Comparison of ENCODE assay signal across 9 mouse cellular contexts in the genomic region with DNA sequence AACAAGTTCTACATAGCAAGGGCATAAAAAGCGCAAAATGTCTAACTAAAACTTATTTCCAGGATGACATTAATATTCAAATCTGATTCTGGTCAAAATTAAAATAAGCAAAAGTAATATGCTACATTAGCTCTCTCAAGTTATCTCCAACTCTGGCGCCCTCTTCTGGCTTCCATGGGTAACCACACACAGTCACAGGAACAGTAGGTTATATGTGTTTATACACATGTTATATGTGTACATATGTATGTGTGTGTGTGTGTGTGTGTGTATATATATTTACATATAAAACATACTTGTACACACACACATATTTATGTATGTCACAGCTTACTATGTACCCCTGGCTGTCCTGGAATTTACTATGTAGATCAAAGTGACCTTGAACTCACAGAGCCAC. TPM values are rescaled to one million over a fixed set of nuclear protein-coding genes. Genes with fewer than 3 reads are reported as not detected.
DNase-seq lines count a peak whose midpoint lies in the region; ATAC-seq and TF ChIP-seq lines count a peak whose summit lies in the region.
"Had no signal": no experiment of that assay in that cellular context is flagged by ENCODE, and none has a peak within 500 bp of the region (broad histone marks: within the 10 kb centered on the region; RNA-seq: fewer than 3 reads in every experiment).

No protein-coding gene starts in this region.

- H3K27me3 ChIP-seq in midbrain, postnatal 0 days (ENCODE audit: insufficient read depth, low read length), result no peaks in the 10 kb centered on the region

- intact Hi-C loops in left cerebral cortex, postnatal 14 days (cut with DNase I), result loop anchor here (10.0 kb wide), 1 partner anchor 693 kb away; no protein-coding TSS in a partner anchor

- no peak overlapping the region for H3K27ac ChIP-seq in midbrain, postnatal 0 days (ENCODE audit: low read depth, low read length)
- H3K27ac ChIP-seq: macrophage had no signal

- no peaks in the 10 kb centered on the region for H3K9me3 ChIP-seq in midbrain, postnatal 0 days (ENCODE audit: low read length)

- H3K4me1 ChIP-seq in midbrain, postnatal 0 days (ENCODE audit: insufficient read depth, low read length), result no peaks in the 10 kb centered on the region

- H3K4me2 ChIP-seq in midbrain, postnatal 0 days (ENCODE audit: low read depth, low read length, poor library complexity, severe bottlenecking), result no peak overlapping the region

- peak; percentile 84 for TF ChIP-seq CTCF in midbrain, postnatal 0 days (IDR thresholded peaks at IDR 0.05)

- no peak overlapping the region for H3K9ac ChIP-seq in midbrain, postnatal 0 days (replicated peaks; ENCODE audit: low read length, poor library complexity, severe bottlenecking)

- ATAC-seq in hematopoietic stem cell, adult 5-6 weeks (replicated peaks in 1 of 2; ENCODE audit: insufficient read depth in 1 of 2, low FRiP score in 2 of 2, low TSS enrichment in 1 of 2, low read depth in 1 of 2, poor library complexity in 2 of 2, severe bottlenecking in 2 of 2), result peak; percentile 72 to 76; a peak in 2 of 4 replicates
- ATAC-seq in midbrain, postnatal 0 days (ENCODE audit: low FRiP score), result peak; percentile 41; the same call in 1 of the 2 replicates

- H3K4me3 ChIP-seq in midbrain, postnatal 0 days (ENCODE audit: low read depth, low read length), result no peak overlapping the region

- WGBS in midbrain, postnatal 0 days, result 69% methylated on average over 2 of the region's 2 CpGs

- DNase-seq in cerebellum, postnatal 10 days, result peak; percentile 61 to 70
- DNase-seq in cerebellum, postnatal 36 days, result no peak
- peak; percentile 22 to 34 for DNase-seq in left cerebral cortex, postnatal 14 days (ENCODE audit: low spot score in 2 of 2)
- DNase-seq in left cerebral cortex, adult 8-10 months (ENCODE audit: low spot score in 2 of 2), result no peak
- DNase-seq in adrenal gland, postnatal 14 days, result peak; percentile 74
- peak; percentile 62 for DNase-seq in midbrain, postnatal 0 days (ENCODE audit: low spot score)
- DNase-seq in cerebellum, adult 8-10 months, result no peak

- H3K36me3 ChIP-seq in midbrain, postnatal 0 days (ENCODE audit: insufficient read depth, low read length), result peaks cover 28% of the 10 kb centered on the region

RNA-seq across cellular contexts. Expression of gene AW549877, which starts 7.6 kb away (rescaled TPM):
- total RNA-seq in left cerebral cortex, postnatal 14 days (2021), result 10 to 100 TPM; 41.4 to 42.6 TPM
- total RNA-seq in left cerebral cortex, adult 8-10 months (2022), result 10 to 100 TPM; 46.7 to 55.6 (median 48.4) TPM
- 49.0 and 52.0 TPM in 2 replicates for total RNA-seq in adrenal gland, postnatal 14 days (2021)
- 15.5 and 19.9 TPM in 2 replicates for total RNA-seq in hematopoietic stem cell, adult 5-6 weeks (2017)
- 36.9 and 38.3 TPM in 2 replicates for total RNA-seq in midbrain, postnatal 0 days (2014; rRNA removed)
- 25.4 and 27.7 TPM in 2 replicates for polyA plus RNA-seq in midbrain, postnatal 0 days (2015; fragmentation: Nextera tagmentation; extraction: Ambion mirVana)

RNA-seq across cellular contexts. Expression of gene Fbxo4, which starts 8.6 kb away (rescaled TPM):
- 10 to 100 TPM in 1 of 2 experiments, 1 to 10 TPM in 1; 6.0 to 10.0 TPM for total RNA-seq in left cerebral cortex, postnatal 14 days (2021)
- 10 to 100 TPM in 1 of 4 experiments, 1 to 10 TPM in 3; 7.3 to 10.2 (median 7.7) TPM for total RNA-seq in left cerebral cortex, adult 8-10 months (2022)
- total RNA-seq in adrenal gland, postnatal 14 days (2021), result 16.7 and 18.4 TPM in 2 replicates
- total RNA-seq in hematopoietic stem cell, adult 5-6 weeks (2017), result 18.8 and 19.3 TPM in 2 replicates
- total RNA-seq in midbrain, postnatal 0 days (2014; rRNA removed), result 11.4 and 14.3 TPM in 2 replicates
- polyA plus RNA-seq in midbrain, postnatal 0 days (2015; fragmentation: Nextera tagmentation; extraction: Ambion mirVana), result 9.4 and 9.8 TPM in 2 replicates

RNA-seq across cellular contexts. Expression of gene Oxct1, which starts 38.2 kb away (rescaled TPM):
- 100 to 1,000 TPM; 545 to 573 TPM for total RNA-seq in left cerebral cortex, postnatal 14 days (2021)
- total RNA-seq in left cerebral cortex, adult 8-10 months (2022), result 100 to 1,000 TPM; 282 to 322 (median 293) TPM
- total RNA-seq in adrenal gland, postnatal 14 days (2021), result 162 and 172 TPM in 2 replicates
- 206 and 358 TPM in 2 replicates for total RNA-seq in hematopoietic stem cell, adult 5-6 weeks (2017)
- 240 and 266 TPM in 2 replicates for total RNA-seq in midbrain, postnatal 0 days (2014; rRNA removed)
- 454 and 461 TPM in 2 replicates for polyA plus RNA-seq in midbrain, postnatal 0 days (2015; fragmentation: Nextera tagmentation; extraction: Ambion mirVana)

Comparison
In these comparisons a context has a peak if more than half of its experiments do, and no peak if none do; other contexts are left out.
1. DNase-seq: peak in cerebellum, postnatal 10 days (2 of 2), left cerebral cortex, postnatal 14 days (2 of 2), adrenal gland, postnatal 14 days (single experiment) and midbrain, postnatal 0 days (single experiment); none in cerebellum, postnatal 36 days (0 of 2), left cerebral cortex, adult 8-10 months (0 of 2) and cerebellum, adult 8-10 months (single experiment).